Mouse (Mus musculus): ENCODE data around the gene Pcbp4.

Gene Pcbp4

GRCm38 (mm10) chr9:106453271-106454070, at the start of gene Pcbp4:
TSS of gene Pcbp4 (plus strand) at chr9:106453291.
- peak; percentile 37 to 40 for DNase-seq (ENCODE audit: low spot score in 2 of 2)

GRCm38 (mm10) chr9:106405275-106405674, 47.8 kb upstream of the Pcbp4 start:
- no peak for DNase-seq (ENCODE audit: low spot score in 2 of 2)

GRCm38 (mm10) chr9:106406443-106407078, 46.5 kb upstream of the Pcbp4 start:
- DNase-seq (ENCODE audit: low spot score in 2 of 2) = no peak

GRCm38 (mm10) chr9:106409096-106409495, 44.0 kb upstream of the Pcbp4 start:
- DNase-seq (ENCODE audit: low spot score in 2 of 2) = no peak

GRCm38 (mm10) chr9:106410086-106410650, 42.9 kb upstream of the Pcbp4 start:
- DNase-seq (ENCODE audit: low spot score in 2 of 2) = no peak

GRCm38 (mm10) chr9:106411091-106411594, 41.9 kb upstream of the Pcbp4 start:
- peak in 1 of 2 experiments; percentile 60 for DNase-seq (ENCODE audit: low spot score in 2 of 2)

- DNase-seq (ENCODE audit: low spot score in 2 of 2) = no peak
Observed at GRCm38 (mm10) chr9:106411729-106412128, 41.4 kb upstream of the Pcbp4 start.

- DNase-seq (ENCODE audit: low spot score in 2 of 2) = no peak
Observed at GRCm38 (mm10) chr9:106412210-106412609, 40.9 kb upstream of the Pcbp4 start.

- no peak for DNase-seq (ENCODE audit: low spot score in 2 of 2)
Observed at GRCm38 (mm10) chr9:106413606-106414005, 39.5 kb upstream of the Pcbp4 start.

- DNase-seq (ENCODE audit: low spot score in 2 of 2) = no peak
Observed at GRCm38 (mm10) chr9:106416826-106417225, 36.3 kb upstream of the Pcbp4 start.

GRCm38 (mm10) chr9:106417841-106418625, 35.1 kb upstream of the Pcbp4 start:
- peak in 1 of 2 experiments; percentile 52 for DNase-seq (ENCODE audit: low spot score in 2 of 2)

GRCm38 (mm10) chr9:106420608-106421007, 32.5 kb upstream of the Pcbp4 start:
- DNase-seq (ENCODE audit: low spot score in 2 of 2) = no peak

GRCm38 (mm10) chr9:106421033-106421864, 31.8 kb upstream of the Pcbp4 start:
- no peak for DNase-seq (ENCODE audit: low spot score in 2 of 2)

GRCm38 (mm10) chr9:106421865-106422160, 31.3 kb upstream of the Pcbp4 start:
- peak; percentile 69 to 85 for DNase-seq (ENCODE audit: low spot score in 2 of 2)

- no peak for DNase-seq (ENCODE audit: low spot score in 2 of 2)
Observed at GRCm38 (mm10) chr9:106428719-106429220, 24.3 kb upstream of the Pcbp4 start.

GRCm38 (mm10) chr9:106429221-106430014, 23.7 kb upstream of the Pcbp4 start, which contains the start of gene Rpl29:
TSS of gene Rpl29 (plus strand) at chr9:106429454.
- peak; percentile 88 to 94 for DNase-seq (ENCODE audit: low spot score in 2 of 2)

- no peak for DNase-seq (ENCODE audit: low spot score in 2 of 2)
Observed at GRCm38 (mm10) chr9:106430015-106430264, 23.2 kb upstream of the Pcbp4 start.

GRCm38 (mm10) chr9:106433389-106433788, 19.7 kb upstream of the Pcbp4 start:
- DNase-seq (ENCODE audit: low spot score in 2 of 2) = no peak

GRCm38 (mm10) chr9:106436566-106436965, 16.5 kb upstream of the Pcbp4 start:
- DNase-seq (ENCODE audit: low spot score in 2 of 2) = no peak

GRCm38 (mm10) chr9:106442680-106443079, 10.4 kb upstream of the Pcbp4 start:
- DNase-seq (ENCODE audit: low spot score in 2 of 2) = no peak

Measured in spleen, postnatal 10 days (tissue).